Mouse (Mus musculus) urinary bladder, postnatal 4 days (tissue): ENCODE data around the gene Ssh1.

Source experiments
- DNase-seq, 2 experiments: peaks; one replicate each; pipeline ENCODE4 v3.0.0; 2021 to 2022; ENCODE audit warnings: low spot score in 2 of 2

The Ssh1 gene

DNA sequence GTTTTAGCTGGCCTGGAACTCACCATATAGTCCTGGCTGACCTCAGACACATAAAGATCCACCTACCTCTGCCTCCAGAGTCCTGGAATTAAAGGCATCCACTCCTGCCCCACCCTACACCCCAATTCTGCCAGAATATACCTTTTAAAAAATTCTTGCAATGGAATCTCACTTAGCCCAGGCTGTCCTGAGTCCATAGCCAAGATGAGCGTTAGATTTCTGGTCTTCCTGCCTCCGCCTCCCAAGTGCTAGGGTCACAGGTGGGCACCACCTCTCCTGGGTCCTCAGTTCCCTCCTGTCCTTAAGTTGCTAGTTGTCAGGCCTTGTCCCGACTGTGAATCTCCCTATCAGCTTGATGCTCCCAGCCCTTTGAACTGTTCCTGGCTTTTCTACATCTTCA lies 61.4 kb downstream of the Ssh1 start:
- DNase-seq: no peak

GRCm38 (mm10) chr5:113930648-113931609 lies 62.8 kb downstream of the Ssh1 start:
- peak; percentile 47 to 68 for DNase-seq

- no peak for DNase-seq
Observed at GRCm38 (mm10) chr5:113929950-113930647, 63.6 kb downstream of the Ssh1 start.

DNA sequence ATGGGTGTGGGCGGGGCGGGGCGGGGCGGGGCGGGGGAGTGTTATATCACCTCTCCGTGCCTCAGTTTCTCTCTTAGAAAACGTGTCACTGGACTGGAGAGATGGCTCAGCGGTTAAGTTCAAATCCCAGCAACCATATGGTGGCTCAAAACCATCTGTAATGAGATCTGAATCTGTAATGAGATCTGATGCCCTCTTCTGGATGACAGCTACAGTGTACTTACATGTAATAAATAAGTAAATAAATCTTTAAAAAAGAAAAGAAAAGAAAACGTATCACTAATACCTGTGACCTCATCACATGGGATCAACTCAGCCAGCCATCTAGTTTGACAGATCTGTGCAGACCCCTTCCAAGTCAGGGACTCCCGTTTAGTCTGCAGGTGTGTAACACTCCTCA lies 64.2 kb downstream of the Ssh1 start:
- DNase-seq: no peak

DNA sequence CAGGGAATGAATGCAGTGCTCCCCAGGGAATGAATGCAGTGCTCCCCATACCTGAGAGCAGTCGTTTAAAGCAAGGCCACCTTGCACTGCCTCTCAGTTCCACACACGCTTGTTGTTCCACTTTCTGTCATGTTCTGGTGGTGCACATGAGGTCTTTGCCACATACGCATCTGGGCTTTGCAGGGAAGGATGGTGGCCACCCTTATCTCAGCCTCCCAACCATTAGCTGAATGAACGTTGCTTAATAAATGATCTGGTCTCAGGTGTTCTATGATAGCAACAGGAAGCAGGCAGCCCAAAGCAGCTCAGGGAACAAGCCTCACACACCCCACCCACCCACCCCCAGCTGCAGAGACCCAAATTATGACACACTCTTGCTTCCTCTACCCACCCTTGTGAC lies 69.1 kb downstream of the Ssh1 start:
- DNase-seq: no peak

GRCm38 (mm10) chr5:113921310-113922166 lies 72.2 kb downstream of the Ssh1 start:
- DNase-seq: no peak

DNA sequence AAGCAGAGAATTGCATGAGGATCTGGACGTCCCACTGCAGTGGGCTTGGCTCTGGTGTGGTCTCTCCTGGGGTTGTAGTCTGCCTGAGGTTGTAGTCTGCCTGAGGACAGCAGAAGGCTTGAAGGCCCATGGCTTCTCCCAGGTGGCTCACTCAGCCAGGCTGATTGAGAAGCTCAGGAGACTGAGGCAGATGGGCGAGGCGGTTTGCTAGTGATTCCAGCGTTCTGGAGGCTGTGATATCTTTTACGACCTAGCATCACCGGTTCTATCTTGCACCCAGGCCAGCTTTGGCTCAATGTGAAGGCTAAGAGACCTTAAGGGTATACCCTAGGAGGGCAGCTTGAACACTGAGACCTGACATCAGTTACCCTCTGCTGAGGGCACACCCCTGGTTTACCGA lies 74.6 kb downstream of the Ssh1 start:
- DNase-seq: no peak

DNA sequence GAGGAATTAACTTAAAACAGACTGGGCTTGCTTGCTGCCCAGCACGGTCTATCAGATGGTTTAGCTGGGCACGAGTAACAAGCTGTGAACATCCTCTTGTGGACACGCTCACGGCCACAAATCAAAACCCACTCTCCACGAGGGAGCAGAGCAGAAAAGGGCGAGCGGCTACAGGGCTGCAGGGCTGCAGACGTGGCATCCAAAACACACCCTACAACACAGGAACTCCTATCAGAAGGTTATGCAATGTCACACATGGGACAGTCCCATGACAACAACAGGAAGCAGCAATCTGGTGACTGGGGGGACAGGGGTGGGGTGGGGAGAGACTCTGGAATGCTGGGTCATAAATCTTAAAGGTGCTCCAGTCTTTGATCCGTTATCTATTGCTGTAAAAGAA lies 75.0 kb downstream of the Ssh1 start:
- no peak for DNase-seq

GRCm38 (mm10) chr5:113910705-113911104 lies 83.0 kb downstream of the Ssh1 start:
- DNase-seq: no peak

- DNase-seq: no peak
Observed at GRCm38 (mm10) chr5:113910065-113910701, 83.5 kb downstream of the Ssh1 start.

DNA sequence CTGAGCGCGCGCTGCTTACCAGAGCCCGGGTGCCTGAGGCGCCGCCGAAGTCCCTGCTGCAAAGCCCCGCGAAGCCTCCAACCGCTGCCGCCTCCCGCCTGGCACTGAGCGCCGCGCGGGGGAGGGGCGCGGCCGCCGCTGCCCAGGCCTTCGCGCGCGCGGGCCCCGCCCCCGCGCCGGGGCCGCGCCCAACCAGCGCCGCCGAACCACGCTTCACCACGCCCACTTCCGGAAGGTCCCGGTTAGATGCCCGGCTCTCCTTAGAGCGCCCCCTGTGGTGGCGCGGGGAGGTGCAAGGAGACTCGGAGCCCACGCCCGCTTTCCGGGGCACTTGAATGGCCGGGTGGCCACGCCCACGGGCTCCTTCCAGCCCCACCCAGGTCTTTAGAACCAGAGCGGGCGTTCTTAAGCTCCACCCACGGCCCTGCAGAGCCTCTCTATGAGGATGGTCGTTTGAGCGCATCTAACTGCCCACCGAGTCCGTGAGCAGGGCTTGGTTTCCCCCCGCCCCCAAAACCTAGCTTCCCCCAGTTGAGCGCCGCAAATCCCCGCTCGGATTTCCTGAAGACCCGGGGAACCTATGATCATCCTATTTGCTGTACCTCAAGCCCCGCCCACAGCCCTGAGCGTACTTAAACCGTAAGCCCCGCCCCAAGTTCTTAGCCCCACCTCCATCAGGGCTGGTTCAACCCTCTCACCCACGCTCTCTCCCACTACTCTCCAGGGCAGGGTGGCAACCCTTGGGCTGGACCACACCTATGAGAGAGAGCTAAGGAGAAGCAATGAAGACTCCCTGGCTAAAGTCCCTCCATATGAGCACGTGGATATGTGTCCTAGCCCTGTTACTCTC lies 84.9 kb downstream of the Ssh1 start, which contains the start of gene Coro1c:
Gene Coro1c (minus strand): TSS at position 167 of the 850 bp plus-strand sequence.
- DNase-seq: peak; percentile 99

- peak in 1 of 2 experiments; percentile 52 for DNase-seq
Observed at GRCm38 (mm10) chr5:113907786-113908567, 85.7 kb downstream of the Ssh1 start.

GRCm38 (mm10) chr5:113906958-113907735 lies 86.5 kb downstream of the Ssh1 start:
- DNase-seq: peak in 1 of 2 experiments; percentile 52

- no peak for DNase-seq
Observed at GRCm38 (mm10) chr5:113904987-113905386, 88.7 kb downstream of the Ssh1 start.

DNA sequence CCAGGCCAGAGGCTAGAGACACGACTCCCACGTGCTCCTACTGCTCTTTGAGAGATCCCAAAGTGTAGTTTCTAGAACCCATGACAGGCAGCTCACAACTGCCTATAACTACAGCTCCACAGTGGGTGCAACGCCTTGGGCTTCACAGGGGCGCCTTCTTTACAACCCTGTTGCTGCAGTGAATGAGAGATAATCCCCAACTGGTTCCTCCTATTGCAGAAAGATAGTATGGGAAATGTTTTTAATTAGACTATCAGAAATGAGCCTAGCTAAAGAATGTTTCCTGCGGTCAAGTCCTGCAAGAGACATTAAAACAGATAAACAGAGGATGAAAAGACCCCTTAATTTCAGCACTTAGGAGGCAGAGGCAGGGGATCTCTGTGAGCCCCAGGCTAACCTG lies 90.7 kb downstream of the Ssh1 start:
- no peak for DNase-seq

GRCm38 (mm10) chr5:113902017-113902416 lies 91.7 kb downstream of the Ssh1 start:
- no peak for DNase-seq

- DNase-seq: no peak
Observed at GRCm38 (mm10) chr5:113901074-113901571, 92.6 kb downstream of the Ssh1 start.

- no peak for DNase-seq
Observed at GRCm38 (mm10) chr5:113899543-113899942, 94.2 kb downstream of the Ssh1 start.

DNA sequence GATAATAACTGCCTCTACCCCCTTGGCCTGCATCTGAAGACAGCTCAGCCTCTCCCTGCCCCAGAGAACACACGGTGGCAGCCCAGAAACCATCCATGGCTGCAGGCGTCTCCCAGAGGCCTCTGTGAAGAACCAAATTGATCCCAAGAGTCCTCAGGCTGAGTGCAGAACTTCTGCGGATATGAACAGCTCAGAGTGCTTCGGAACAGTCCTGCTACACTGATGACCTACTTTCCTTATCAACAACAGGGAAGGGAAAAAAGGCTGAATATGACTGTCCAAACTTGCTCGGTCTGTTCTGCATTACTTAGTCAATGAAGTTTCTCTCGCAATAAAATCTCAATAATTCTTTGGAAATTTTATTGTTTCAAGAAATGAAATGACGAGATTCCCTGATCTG lies 101.7 kb downstream of the Ssh1 start:
- DNase-seq: no peak
